Mouse (Mus musculus): ENCODE data around the gene Trp53bp1.

Trp53bp1 gene

GRCm38 (mm10) chr2:121249758-121250157, 21.4 kb downstream of the Trp53bp1 start:
- no peak for DNase-seq (ENCODE audit: low read depth, low spot score)

- no peak for DNase-seq (ENCODE audit: low read depth, low spot score)
Measured at GRCm38 (mm10) chr2:121244099-121244498, 27.1 kb downstream of the Trp53bp1 start.

DNA sequence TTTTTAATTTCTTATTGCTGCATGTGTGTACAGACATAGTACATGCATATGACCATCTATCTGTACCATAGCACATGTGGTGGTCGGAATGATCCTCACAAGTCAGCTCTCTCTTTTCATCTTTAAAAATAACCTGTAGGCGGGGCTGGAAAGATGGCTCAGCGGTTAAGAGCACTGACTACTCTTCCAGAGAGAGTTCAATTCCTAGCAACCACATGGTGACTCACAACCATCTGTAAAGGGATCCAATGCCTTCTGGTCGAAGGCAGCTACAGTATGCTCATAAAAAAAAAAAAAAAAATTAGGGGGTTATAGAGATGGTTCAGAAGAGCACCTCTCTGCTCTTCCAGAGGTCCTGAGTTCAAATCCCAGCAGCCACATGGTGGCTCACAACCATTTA, 31.8 kb downstream of the Trp53bp1 start:
- no peak for DNase-seq (ENCODE audit: low read depth, low spot score)

DNA sequence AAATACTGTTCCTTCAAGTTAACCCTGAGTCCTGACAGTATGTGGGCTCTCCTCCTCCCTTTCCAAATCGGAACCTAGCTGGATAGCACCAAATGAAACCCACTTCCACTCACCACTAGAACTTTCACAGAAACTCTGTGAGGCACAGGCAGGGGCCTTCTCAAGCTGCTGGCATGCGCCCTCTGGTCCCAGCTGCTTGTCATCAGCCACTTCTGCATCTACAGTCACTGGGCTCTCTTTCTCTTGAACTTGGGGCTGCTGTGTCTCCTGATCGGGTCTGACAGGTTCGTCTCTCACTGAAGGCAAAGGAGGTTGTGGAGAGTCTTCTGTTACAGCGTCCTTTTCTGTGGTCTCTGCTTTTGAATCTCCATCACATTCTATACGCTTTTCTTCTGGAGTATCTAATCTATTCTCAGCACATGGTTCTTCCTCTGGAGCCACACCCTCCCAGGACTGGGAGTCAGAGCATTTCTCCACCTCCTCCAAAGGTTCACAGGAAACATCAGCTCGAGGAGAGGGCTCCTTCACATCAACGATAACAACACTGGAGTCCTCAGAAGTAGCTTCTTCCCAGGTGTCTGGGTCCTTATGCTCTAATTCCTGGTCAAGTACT, 35.6 kb downstream of the Trp53bp1 start:
- no peak for DNase-seq (ENCODE audit: low read depth, low spot score)

DNA sequence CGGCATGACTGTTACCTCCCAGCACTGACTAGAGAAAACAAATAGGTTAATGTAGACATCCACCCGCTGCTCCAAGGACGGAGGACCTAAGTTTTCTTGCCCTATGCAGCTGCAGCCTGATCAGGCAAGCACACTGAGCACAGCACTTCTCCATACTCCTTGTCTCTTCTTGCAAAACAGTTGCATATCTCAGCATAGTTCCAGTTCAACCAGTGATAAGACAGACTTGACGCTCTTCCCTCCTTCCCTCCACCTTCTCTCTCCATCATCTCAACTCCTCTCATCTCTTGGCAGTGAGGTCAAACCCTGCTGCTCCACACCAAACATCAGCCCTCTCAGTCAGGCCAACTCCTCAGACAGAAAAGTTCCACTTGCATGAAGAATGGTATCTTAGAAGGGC, 43.1 kb downstream of the Trp53bp1 start:
- DNase-seq (ENCODE audit: low read depth, low spot score): no peak

DNA sequence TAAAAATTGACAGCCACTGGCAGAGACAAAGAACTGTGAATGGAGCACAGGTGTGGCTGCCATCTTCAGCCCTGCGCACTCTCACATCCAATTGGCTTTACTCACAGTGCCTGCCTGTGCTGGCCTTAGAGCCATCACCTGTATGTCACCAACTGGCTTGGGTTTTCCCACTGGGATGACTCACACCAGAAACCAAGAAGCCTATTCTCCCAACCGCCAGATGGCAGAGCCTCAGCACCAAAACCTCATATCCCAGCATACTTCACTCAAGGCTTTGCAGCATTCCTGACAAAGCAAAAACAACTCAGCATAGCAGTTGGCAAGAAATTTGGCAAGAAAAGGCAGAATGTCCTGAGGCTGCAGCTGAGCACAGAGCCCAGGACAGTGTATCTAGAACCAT, 48.2 kb downstream of the Trp53bp1 start:
- peak; percentile 60 for DNase-seq (ENCODE audit: low read depth, low spot score)

DNA sequence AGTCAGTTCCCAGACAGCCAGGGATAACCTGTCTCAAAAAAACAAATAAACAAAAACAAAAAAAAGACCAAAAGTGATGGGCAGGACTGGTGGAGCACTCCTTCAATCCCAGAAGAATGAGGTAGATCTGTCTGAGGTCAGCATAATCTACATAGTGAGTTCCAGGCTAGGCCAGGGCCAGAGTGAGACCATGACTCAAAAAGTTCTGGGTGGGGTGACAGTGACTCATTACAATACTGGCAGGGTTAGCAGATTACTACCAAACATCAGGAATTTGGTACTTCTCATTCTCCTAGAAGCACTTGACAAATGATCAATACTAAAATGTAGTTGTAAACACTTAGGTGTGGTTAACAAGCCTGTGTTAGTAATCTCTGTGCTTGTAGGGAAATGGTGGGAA, 51.2 kb downstream of the Trp53bp1 start:
- DNase-seq (ENCODE audit: low read depth, low spot score): no peak

- no peak for DNase-seq (ENCODE audit: low read depth, low spot score)
Measured at GRCm38 (mm10) chr2:121219177-121219576, 52.0 kb downstream of the Trp53bp1 start.

DNA sequence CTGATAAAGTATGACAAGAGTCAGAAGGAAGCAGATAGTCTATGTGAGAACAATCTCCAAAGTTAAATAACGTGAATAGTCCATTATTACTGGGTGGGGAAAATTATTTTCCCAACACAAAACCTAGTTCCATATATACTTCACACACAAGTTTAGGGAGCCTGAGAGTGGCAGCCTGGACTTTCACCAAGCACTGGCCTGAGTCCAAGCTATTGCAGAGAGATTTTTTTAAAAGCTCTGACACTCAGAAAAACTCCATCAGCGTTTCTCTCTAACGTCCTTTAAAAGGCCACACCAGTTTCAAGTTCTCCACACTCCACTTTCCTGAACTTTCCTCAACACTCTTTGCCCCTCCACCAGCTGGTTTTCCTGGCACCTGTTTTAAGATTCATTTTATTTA, 56.7 kb downstream of the Trp53bp1 start:
- DNase-seq (ENCODE audit: low read depth, low spot score): no peak

GRCm38 (mm10) chr2:121206541-121206940, 64.7 kb downstream of the Trp53bp1 start:
- DNase-seq (ENCODE audit: low read depth, low spot score): no peak

- no peak for DNase-seq (ENCODE audit: low read depth, low spot score)
Measured at GRCm38 (mm10) chr2:121204276-121204675, 66.9 kb downstream of the Trp53bp1 start.

GRCm38 (mm10) chr2:121195466-121195865, 75.7 kb downstream of the Trp53bp1 start:
- DNase-seq (ENCODE audit: low read depth, low spot score): peak; percentile 91

DNA sequence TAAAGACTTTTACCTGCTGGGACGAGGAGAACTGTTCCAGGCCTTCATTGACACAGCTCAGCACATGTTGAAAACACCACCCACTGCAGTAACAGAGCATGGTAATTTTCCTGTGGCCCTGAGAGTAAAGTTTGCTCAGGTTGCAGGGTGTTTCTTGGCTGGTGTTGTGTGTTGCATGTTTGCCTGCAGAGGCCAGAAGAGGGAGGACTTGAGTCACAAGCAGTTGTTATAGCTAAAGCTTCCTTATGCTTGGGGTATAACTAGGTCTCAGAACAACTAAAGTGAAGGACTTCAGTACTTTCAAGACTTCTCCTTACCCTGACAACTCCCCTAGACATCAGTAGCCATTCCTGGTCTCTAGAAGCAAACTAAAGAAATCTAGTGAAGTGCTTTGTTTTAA, 82.7 kb downstream of the Trp53bp1 start:
- DNase-seq (ENCODE audit: low read depth, low spot score): no peak

- DNase-seq (ENCODE audit: low read depth, low spot score): no peak
Measured at GRCm38 (mm10) chr2:121184142-121184541, 87.1 kb downstream of the Trp53bp1 start.

GRCm38 (mm10) chr2:121183431-121183830, 87.8 kb downstream of the Trp53bp1 start:
- DNase-seq (ENCODE audit: low read depth, low spot score): no peak

DNA sequence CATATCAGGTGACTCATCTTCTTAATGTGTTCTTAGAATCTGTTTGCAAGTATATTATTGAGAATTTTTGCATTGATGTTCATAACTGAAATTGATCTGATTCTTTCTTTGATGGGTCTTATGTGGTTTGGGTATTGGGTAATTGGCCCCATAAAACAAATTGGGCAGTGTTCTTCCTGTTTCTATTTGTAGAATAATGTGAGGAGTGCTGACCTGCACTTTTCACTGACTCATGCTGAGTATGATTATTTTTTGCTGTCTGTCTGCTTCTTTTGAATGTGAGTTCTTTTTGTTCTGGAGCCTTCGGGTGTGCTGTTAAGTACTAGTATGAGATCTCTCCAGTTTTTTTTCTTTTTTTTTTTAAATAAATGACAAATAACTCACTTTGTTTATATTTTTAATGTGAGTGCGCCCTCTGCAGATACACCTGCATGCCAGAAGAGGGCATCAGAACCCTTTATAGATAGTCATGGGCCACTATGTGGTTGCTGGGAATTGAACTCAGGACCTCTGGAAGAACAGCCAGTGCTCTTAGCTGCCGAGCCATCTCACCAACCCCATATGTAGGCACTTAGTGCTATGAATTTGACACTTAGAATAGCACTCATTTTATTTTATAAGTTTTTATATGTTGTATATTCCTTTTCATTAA, 92.3 kb downstream of the Trp53bp1 start:
- DNase-seq (ENCODE audit: low read depth, low spot score): no peak

DNA sequence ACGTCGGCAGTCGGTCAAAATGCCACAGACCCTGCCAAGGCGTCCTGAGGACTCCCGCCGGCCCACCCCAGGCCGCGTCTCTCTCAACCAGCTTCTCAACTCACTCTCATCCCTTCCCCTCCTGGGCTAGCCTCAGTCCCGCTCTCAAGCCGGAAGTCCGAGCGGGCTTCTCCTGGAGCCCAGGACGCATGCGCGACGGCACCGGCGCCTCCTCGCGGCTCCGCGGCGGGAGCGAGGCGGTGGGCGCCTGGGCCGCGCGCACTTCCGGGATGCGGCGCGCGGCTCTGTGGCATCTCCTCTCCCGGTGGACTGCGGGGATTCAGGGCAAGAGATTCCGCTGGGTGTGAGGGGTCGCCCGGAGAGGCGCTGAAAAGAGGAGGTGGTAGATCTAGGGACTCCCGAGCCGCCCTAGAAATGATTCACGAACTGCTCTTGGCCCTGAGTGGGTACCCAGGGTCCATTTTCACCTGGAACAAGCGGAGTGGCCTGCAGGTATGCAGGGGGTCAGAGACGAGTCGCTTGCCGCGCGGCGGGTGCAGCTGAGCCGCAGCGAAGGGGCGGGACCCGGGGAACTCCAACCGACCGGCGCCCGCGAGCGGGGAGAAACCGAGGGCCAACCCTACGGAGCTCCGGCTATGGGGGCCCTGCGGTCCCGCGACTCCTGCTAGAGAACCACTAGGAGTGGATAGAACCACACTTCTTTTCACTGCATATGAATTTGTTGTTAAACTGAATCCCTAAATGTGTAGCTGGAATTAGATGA, 100.0 kb downstream of the Trp53bp1 start, which contains the start of gene Zscan29:
Gene Zscan29, minus strand, starts transcription at position 146 of the 763 bp plus-strand sequence.
- peak; percentile 63 for DNase-seq (ENCODE audit: low read depth, low spot score)

DNA sequence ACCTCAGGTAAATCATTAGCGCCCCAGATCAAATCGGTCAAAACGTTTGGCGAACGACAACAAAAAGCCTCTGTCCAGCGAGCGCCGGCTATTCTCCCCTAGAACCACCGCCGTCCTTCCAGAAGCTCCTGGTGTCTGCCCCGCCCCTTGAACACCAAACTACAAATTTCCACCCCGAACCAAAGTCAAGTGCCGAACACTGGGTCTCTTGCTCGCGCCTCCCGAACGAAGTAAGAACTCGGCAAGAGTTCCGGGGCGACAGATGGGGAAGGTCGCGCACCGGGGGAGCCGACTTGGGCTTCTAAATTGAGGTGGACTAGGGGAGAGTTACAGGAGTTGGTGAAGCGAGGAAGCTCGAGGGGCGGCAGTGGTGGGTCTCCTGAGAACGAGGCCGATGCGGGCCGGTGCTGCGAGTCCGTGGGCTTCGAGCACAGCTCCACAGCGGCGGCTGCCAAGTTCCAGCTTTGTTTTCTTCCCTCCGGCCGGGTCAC, 100.7 kb downstream of the Trp53bp1 start, which contains the start of gene Tubgcp4:
Gene Tubgcp4, plus strand, starts transcription at position 174 of the 491 bp plus-strand sequence.
- no peak for DNase-seq (ENCODE audit: low read depth, low spot score)

DNA sequence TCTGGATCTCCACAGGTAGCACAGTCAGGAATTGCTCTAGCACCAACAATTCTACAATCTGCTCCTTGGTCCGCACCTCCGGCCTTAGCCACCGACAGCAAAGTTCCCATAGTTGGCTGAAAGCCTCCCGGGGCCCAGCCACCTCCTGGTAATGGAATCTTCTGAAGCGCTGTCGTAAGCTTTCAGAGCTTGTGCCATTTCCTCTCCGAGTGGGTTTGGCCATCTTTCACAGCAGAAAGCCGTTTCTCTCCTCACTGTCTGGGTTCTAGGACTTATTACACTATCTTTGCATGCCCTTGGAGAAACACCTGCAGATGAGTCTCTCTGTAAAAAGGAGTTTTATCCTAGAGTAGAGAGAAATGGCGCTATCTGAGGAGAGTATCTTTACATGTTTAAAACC, 101.3 kb downstream of the Trp53bp1 start:
- DNase-seq (ENCODE audit: low read depth, low spot score): no peak

DNA sequence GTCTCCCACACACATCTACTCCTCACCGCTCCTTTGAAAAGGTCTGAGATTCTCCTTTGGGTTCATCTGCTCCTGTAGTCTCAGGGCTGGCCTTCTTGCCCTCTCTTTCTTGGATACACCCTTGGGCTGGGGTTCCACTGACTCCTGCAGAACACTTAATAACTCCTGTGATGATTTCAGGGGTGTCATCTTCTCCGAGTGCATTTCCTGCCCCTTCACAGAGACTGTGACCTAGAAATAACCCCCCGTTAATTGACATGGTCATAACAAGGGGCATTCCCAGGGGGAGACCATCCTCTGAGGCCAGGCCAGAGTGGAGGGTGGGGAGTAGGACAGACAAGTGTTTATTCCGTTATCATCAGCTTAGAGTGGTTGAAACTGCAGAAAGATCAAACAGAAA, 102.0 kb downstream of the Trp53bp1 start:
- DNase-seq (ENCODE audit: low read depth, low spot score): no peak

DNA sequence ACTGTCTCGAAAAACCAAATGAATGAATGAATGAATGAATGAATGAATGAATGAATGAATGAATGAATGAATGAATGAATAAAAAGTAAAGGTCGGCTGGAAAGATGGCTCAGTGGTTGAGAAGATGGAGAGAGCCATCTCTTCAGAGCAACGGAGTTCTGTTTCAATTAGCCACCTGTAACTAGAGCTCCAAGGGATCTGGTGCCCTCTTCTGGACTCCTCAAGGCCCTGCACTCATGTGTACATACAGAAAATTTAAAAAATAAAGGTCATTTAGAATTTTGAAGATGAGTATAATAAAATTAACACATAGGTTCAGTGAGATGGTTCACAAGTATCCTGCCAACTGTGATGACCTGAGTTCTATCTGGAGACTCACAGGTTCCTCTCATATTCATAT, 118.1 kb downstream of the Trp53bp1 start:
- no peak for DNase-seq (ENCODE audit: low read depth, low spot score)

- no peak for DNase-seq (ENCODE audit: low read depth, low spot score)
Measured at GRCm38 (mm10) chr2:121149679-121150078, 121.5 kb downstream of the Trp53bp1 start.
